In the genomic region with DNA sequence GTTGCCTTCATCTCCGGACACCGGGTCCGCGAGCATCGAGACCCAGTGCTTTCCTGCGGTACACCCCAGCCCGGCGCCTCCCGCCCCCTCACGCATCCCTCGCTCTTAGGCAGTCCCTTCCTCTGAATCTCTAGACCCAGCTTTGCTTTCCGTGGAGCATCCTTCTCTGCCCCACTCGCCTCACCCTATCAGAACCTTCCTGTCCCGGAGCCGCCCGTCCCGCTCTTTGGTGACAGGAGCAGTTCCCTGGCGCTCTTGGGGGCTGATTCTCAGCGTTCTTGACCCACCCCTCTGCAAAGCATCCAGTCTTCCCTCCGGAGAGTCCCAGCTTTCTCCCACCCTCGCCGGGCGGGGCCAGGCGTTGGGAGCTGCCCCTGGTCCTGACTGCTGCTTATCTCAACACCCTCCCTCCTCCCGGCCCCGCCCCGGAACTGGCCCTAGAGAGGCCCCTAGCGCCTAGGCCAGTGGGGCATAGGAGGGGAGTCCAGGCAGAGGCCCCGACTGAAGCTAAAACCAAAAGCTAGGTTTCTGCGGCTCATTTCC, we compare ENCODE assay signal across 8 mouse cellular contexts. TPM values are rescaled to one million over a fixed set of nuclear protein-coding genes. Genes with fewer than 3 reads are reported as not detected.
DNase-seq lines count a peak whose midpoint lies in the region; ATAC-seq and TF ChIP-seq lines count a peak whose summit lies in the region.

No protein-coding gene starts in this region.

- H3ac ChIP-seq in C2C12 (ENCODE audit: control insufficient read depth, insufficient read length, low read depth): peak overlapping the region; percentile 36

- H3K27me3 ChIP-seq in C2C12 (ENCODE audit: control insufficient read depth, insufficient read depth, insufficient read length): peaks cover 38% of the 10 kb centered on the region
- no peaks in the 10 kb centered on the region for H3K27me3 ChIP-seq in limb, embryonic 13.5 days
- no peaks in the 10 kb centered on the region for H3K27me3 ChIP-seq in midbrain, embryonic 12.5 days

- DNase-seq in adrenal gland, adult 18-20 months (ENCODE audit: low spot score in 2 of 2): peak; percentile 42 to 56
- DNase-seq in embryo, embryonic 10 days (ENCODE audit: low spot score): peak; percentile 79
- peak; percentile 52 for DNase-seq in gastrocnemius, postnatal 25 days
- peak; percentile 70 to 85 for DNase-seq in spleen, postnatal 4 days (ENCODE audit: low spot score in 2 of 2)

- no peaks in the 10 kb centered on the region for H3K79me2 ChIP-seq in C2C12 (ENCODE audit: control insufficient read depth, insufficient read depth)

- H3K4me3 ChIP-seq in C2C12 (ENCODE audit: insufficient read depth, poor library complexity, severe bottlenecking): peak overlapping the region; percentile 28
- peak overlapping the region; percentile 75 for H3K4me3 ChIP-seq in limb, embryonic 13.5 days
- peak overlapping the region; percentile 88 for H3K4me3 ChIP-seq in midbrain, embryonic 12.5 days

- H3K4me2 ChIP-seq in limb, embryonic 13.5 days (replicated peaks): peak overlapping the region; percentile 96
- H3K4me2 ChIP-seq in midbrain, embryonic 12.5 days (replicated peaks): peak overlapping the region; percentile 78

- H3K9me3 ChIP-seq in limb, embryonic 13.5 days: no peaks in the 10 kb centered on the region
- no peaks in the 10 kb centered on the region for H3K9me3 ChIP-seq in midbrain, embryonic 12.5 days

- no peaks in the 10 kb centered on the region for H3K79me3 ChIP-seq in C2C12 (ENCODE audit: low read depth)

- 0% methylated on average over 29 of the region's 30 CpGs for WGBS in limb, embryonic 13.5 days
- under 1% methylated on average over 30 of the region's 30 CpGs for WGBS in midbrain, embryonic 12.5 days

- H3K9ac ChIP-seq in limb, embryonic 13.5 days: peak overlapping the region; percentile 79
- peak overlapping the region; percentile 92 for H3K9ac ChIP-seq in midbrain, embryonic 12.5 days (replicated peaks)

- ATAC-seq in inflammation-experienced regulatory T-cells, adult 6 months: peak; percentile 57
- ATAC-seq in limb, embryonic 13.5 days (ENCODE audit: low FRiP score, low read depth): peak; percentile 57
- ATAC-seq in midbrain, embryonic 12.5 days (ENCODE audit: low FRiP score, low read depth): peak; percentile 72

- no peaks in the 10 kb centered on the region for H3K36me3 ChIP-seq in C2C12 (ENCODE audit: control insufficient read depth, insufficient read depth)
- peaks cover 21% of the 10 kb centered on the region for H3K36me3 ChIP-seq in limb, embryonic 13.5 days
- H3K36me3 ChIP-seq in midbrain, embryonic 12.5 days: peaks cover 30% of the 10 kb centered on the region

- H3K4me1 ChIP-seq in limb, embryonic 13.5 days: peaks cover 8% of the 10 kb centered on the region
- peaks cover 20% of the 10 kb centered on the region for H3K4me1 ChIP-seq in midbrain, embryonic 12.5 days

- no peak for TF ChIP-seq CTCF in C2C12 (IDR thresholded peaks at IDR 0.05; ENCODE audit: control insufficient read depth, insufficient read depth, insufficient read length)

- peak overlapping the region; percentile 39; the same call in 1 of the 2 replicates for H3K27ac ChIP-seq in limb, embryonic 13.5 days
- peak overlapping the region; percentile 91 for H3K27ac ChIP-seq in midbrain, embryonic 12.5 days (replicated peaks)

TF ChIP-seq in C2C12, 6 proteins besides CTCF, POLR2A, EP300 and RAD21:
- TF ChIP-seq MYOD1 (IDR thresholded peaks at IDR 0.05; ENCODE audit: control insufficient read depth, insufficient read length, low read depth) (no peak), FOSL1 (IDR thresholded peaks at IDR 0.05; ENCODE audit: insufficient read depth, low read length, poor library complexity, severe bottlenecking) (no peak), USF1 (IDR thresholded peaks at IDR 0.05; ENCODE audit: low read depth) (no peak), CEBPB (IDR thresholded peaks at IDR 0.05; ENCODE audit: low read depth) (no peak), MYOG (IDR thresholded peaks at IDR 0.05; ENCODE audit: control insufficient read depth, extremely low read depth, insufficient read length) (no peak), MAX (IDR thresholded peaks at IDR 0.05) (no peak)

RNA-seq across cellular contexts. Expression of gene Carmil3, which starts 0.9 kb away (rescaled TPM):
- polyA plus RNA-seq in C2C12 (2012; fragmentation: generic; extraction: Trizol): 0.23 TPM
- total RNA-seq in adrenal gland, adult 18-20 months (2021): 1 to 10 TPM; 4.8 to 5.4 TPM
- total RNA-seq in gastrocnemius, postnatal 25 days (2021): under 1 TPM; 0.33 to 0.40 TPM
- not detected for polyA plus RNA-seq in inflammation-experienced regulatory T-cells, adult 6 months (2017; shearing (Covaris generic))
- polyA plus RNA-seq in limb, embryonic 13.5 days (2015; fragmentation: Nextera tagmentation; extraction: Ambion mirVana): 2.7 and 3.3 TPM in 2 replicates
- polyA plus RNA-seq in midbrain, embryonic 12.5 days (2016; fragmentation: Nextera tagmentation; extraction: Ambion mirVana): 13.8 and 14.8 TPM in 2 replicates

RNA-seq across cellular contexts. Expression of gene Dhrs4, which starts 12.8 kb away (rescaled TPM):
- 45.9 TPM for polyA plus RNA-seq in C2C12 (2012; fragmentation: generic; extraction: Trizol)
- 100 to 1,000 TPM in 1 of 2 experiments, 10 to 100 TPM in 1; 79.4 to 114 TPM for total RNA-seq in adrenal gland, adult 18-20 months (2021)
- total RNA-seq in gastrocnemius, postnatal 25 days (2021): 10 to 100 TPM; 42.1 to 47.7 TPM
- polyA plus RNA-seq in inflammation-experienced regulatory T-cells, adult 6 months (2017; shearing (Covaris generic)): 10 to 100 TPM; 37.3 to 38.7 (median 37.4) TPM
- polyA plus RNA-seq in limb, embryonic 13.5 days (2015; fragmentation: Nextera tagmentation; extraction: Ambion mirVana): 87.4 and 89.1 TPM in 2 replicates
- 38.2 and 39.6 TPM in 2 replicates for polyA plus RNA-seq in midbrain, embryonic 12.5 days (2016; fragmentation: Nextera tagmentation; extraction: Ambion mirVana)

RNA-seq across cellular contexts. Expression of gene Cpne6, which starts 18.9 kb away (rescaled TPM):
- polyA plus RNA-seq in C2C12 (2012; fragmentation: generic; extraction: Trizol): not detected
- under 1 TPM in 1 of 2 experiments, not detected in 1; 0.13 TPM for total RNA-seq in adrenal gland, adult 18-20 months (2021)
- not detected for total RNA-seq in gastrocnemius, postnatal 25 days (2021)
- polyA plus RNA-seq in inflammation-experienced regulatory T-cells, adult 6 months (2017; shearing (Covaris generic)): not detected
- 0.32 and 0.78 TPM in 2 replicates for polyA plus RNA-seq in limb, embryonic 13.5 days (2015; fragmentation: Nextera tagmentation; extraction: Ambion mirVana)
- 0.42 and 0.79 TPM in 2 replicates for polyA plus RNA-seq in midbrain, embryonic 12.5 days (2016; fragmentation: Nextera tagmentation; extraction: Ambion mirVana)

RNA-seq across cellular contexts. Expression of gene Nrl, which starts 33.4 kb away (rescaled TPM):
- not detected for polyA plus RNA-seq in C2C12 (2012; fragmentation: generic; extraction: Trizol)
- total RNA-seq in adrenal gland, adult 18-20 months (2021): not detected
- not detected for total RNA-seq in gastrocnemius, postnatal 25 days (2021)
- under 1 TPM in 1 of 3 experiments, not detected in 2; 0.08 TPM for polyA plus RNA-seq in inflammation-experienced regulatory T-cells, adult 6 months (2017; shearing (Covaris generic))
- polyA plus RNA-seq in limb, embryonic 13.5 days (2015; fragmentation: Nextera tagmentation; extraction: Ambion mirVana): not detected in 2 replicates
- not detected in 2 replicates for polyA plus RNA-seq in midbrain, embryonic 12.5 days (2016; fragmentation: Nextera tagmentation; extraction: Ambion mirVana)

RNA-seq across cellular contexts. Expression of gene Pck2, which starts 48.7 kb away (rescaled TPM):
- 87.9 TPM for polyA plus RNA-seq in C2C12 (2012; fragmentation: generic; extraction: Trizol)
- 10 to 100 TPM; 21.6 to 31.7 TPM for total RNA-seq in adrenal gland, adult 18-20 months (2021)
- 1 to 10 TPM; 4.7 to 6.9 TPM for total RNA-seq in gastrocnemius, postnatal 25 days (2021)
- polyA plus RNA-seq in inflammation-experienced regulatory T-cells, adult 6 months (2017; shearing (Covaris generic)): 10 to 100 TPM; 31.9 to 37.5 (median 35.9) TPM
- 36.9 and 38.0 TPM in 2 replicates for polyA plus RNA-seq in limb, embryonic 13.5 days (2015; fragmentation: Nextera tagmentation; extraction: Ambion mirVana)
- 16.8 and 22.0 TPM in 2 replicates for polyA plus RNA-seq in midbrain, embryonic 12.5 days (2016; fragmentation: Nextera tagmentation; extraction: Ambion mirVana)

Comparison
In these comparisons a context has a peak if more than half of its experiments do, and no peak if none do; other contexts are left out.
1. Peak in every context shown above with its lines: DNase-seq, ATAC-seq, H3K4me3 ChIP-seq and H3K27ac ChIP-seq.
2. H3K4me3 ChIP-seq: peak in every context shown above with its lines; median percentile 88 in midbrain, embryonic 12.5 days; 75 in limb, embryonic 13.5 days; 28 in C2C12.